Mouse (Mus musculus) CH12.LX (cell line): Measurements from ENCODE around the gene 5730480H06Rik.

ENCODE experiments used
- BHLHE40 ChIP-seq: IDR thresholded peaks from 2 replicates; pipeline ENCODE4 v1.6.1; 2011; ENCODE audit warnings: mild to moderate bottlenecking, low read depth, low read length, improper control_type of control experiment
- CTCF ChIP-seq, 2 experiments: IDR thresholded peaks in 1 of 2; conservative IDR thresholded peaks in 1 of 2; 2 replicates each; pipeline ENCODE4 v1.5.1; 2011 to 2012; ENCODE audit warnings: low read depth in 2 of 2, low read length in 2 of 2, improper control_type of control experiment in 1 of 2, inconsistent platforms in 1 of 2, mild to moderate bottlenecking in 1 of 2, moderate library complexity in 1 of 2
- EP300 ChIP-seq: IDR thresholded peaks from 2 replicates; pipeline ENCODE4 v1.6.1; 2011; ENCODE audit warnings: low read length, improper control_type of control experiment
- HCFC1 ChIP-seq: IDR thresholded peaks from 2 replicates; pipeline ENCODE4 v1.6.1; 2012; ENCODE audit warnings: low read depth, mild to moderate bottlenecking, inconsistent platforms, low read length, improper control_type of control experiment
- RAD21 ChIP-seq: IDR thresholded peaks from 2 replicates; pipeline ENCODE4 v1.6.1; 2011; ENCODE audit warnings: low read depth, mild to moderate bottlenecking, low read length, improper control_type of control experiment, moderate library complexity
- RCOR1 ChIP-seq: conservative IDR thresholded peaks from 2 replicates; pipeline ENCODE4 v1.6.1; 2012; ENCODE audit warnings: low read depth, mild to moderate bottlenecking, inconsistent platforms, low read length, improper control_type of control experiment

DNA sequence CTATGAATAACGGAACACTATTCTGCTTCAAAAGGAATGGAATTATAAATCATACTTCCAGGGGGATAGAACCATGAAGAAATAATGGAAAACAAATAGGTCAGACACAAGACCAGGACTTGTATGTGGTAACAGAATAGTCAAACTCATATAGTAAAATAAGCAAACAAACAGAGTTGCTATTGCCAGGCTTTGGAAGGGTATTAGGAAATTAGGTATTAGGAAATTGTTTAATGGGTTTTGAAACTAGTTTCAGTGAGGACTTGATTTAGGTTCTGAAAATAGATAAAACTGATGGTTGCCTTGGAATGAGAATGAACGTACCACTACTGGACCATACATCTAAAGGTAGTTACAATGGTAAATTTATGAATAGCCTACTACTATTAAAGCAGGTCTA lies 2.0 kb downstream of the 5730480H06Rik start:
- TF ChIP-seq RCOR1, result no peak
- TF ChIP-seq BHLHE40, result no peak
- TF ChIP-seq HCFC1, result no peak
- TF ChIP-seq RAD21, result no peak
- no peak for TF ChIP-seq EP300
- TF ChIP-seq CTCF (conservative IDR thresholded peaks at IDR 0.05 in 1 of 2, IDR thresholded peaks at IDR 0.05 in 1 of 2; ENCODE audit: low read depth in 2 of 2, low read length in 2 of 2), result no peak
